Mouse (Mus musculus): ENCODE measurements around the gene Parp11.

The Parp11 gene

GRCm38 (mm10) chr6:127447686-127448460 is 1.2 kb downstream of the Parp11 start:
- no peak for DNase-seq (ENCODE audit: inconsistent ontology term)

- DNase-seq (ENCODE audit: inconsistent ontology term), result peak; percentile 20
Observed at GRCm38 (mm10) chr6:127448869-127449268, 2.2 kb downstream of the Parp11 start.

- peak; percentile 84 for DNase-seq (ENCODE audit: inconsistent ontology term)
Observed at GRCm38 (mm10) chr6:127449531-127450422, 3.1 kb downstream of the Parp11 start.

GRCm38 (mm10) chr6:127453407-127454343 is 7.0 kb downstream of the Parp11 start:
- DNase-seq (ENCODE audit: inconsistent ontology term), result peak; percentile 92

GRCm38 (mm10) chr6:127454344-127454707 is 7.7 kb downstream of the Parp11 start:
- DNase-seq (ENCODE audit: inconsistent ontology term), result no peak

GRCm38 (mm10) chr6:127454809-127455208 is 8.2 kb downstream of the Parp11 start:
- DNase-seq (ENCODE audit: inconsistent ontology term), result no peak

GRCm38 (mm10) chr6:127455440-127455839 is 8.8 kb downstream of the Parp11 start:
- DNase-seq (ENCODE audit: inconsistent ontology term), result no peak

- no peak for DNase-seq (ENCODE audit: inconsistent ontology term)
Observed at GRCm38 (mm10) chr6:127456769-127457168, 10.1 kb downstream of the Parp11 start.

GRCm38 (mm10) chr6:127459776-127460175 is 13.1 kb downstream of the Parp11 start:
- DNase-seq (ENCODE audit: inconsistent ontology term), result no peak

GRCm38 (mm10) chr6:127461491-127461890 is 14.9 kb downstream of the Parp11 start:
- DNase-seq (ENCODE audit: inconsistent ontology term), result no peak

GRCm38 (mm10) chr6:127462251-127462650 is 15.6 kb downstream of the Parp11 start:
- no peak for DNase-seq (ENCODE audit: inconsistent ontology term)

- DNase-seq (ENCODE audit: inconsistent ontology term), result no peak
Observed at GRCm38 (mm10) chr6:127463273-127464001, 16.8 kb downstream of the Parp11 start.

- no peak for DNase-seq (ENCODE audit: inconsistent ontology term)
Observed at GRCm38 (mm10) chr6:127464523-127464922, 17.9 kb downstream of the Parp11 start.

- no peak for DNase-seq (ENCODE audit: inconsistent ontology term)
Observed at GRCm38 (mm10) chr6:127466749-127467310, 20.2 kb downstream of the Parp11 start.

GRCm38 (mm10) chr6:127472078-127472477 is 25.4 kb downstream of the Parp11 start:
- DNase-seq (ENCODE audit: inconsistent ontology term), result no peak

GRCm38 (mm10) chr6:127473961-127474360 is 27.3 kb downstream of the Parp11 start:
- no peak for DNase-seq (ENCODE audit: inconsistent ontology term)

- no peak for DNase-seq (ENCODE audit: inconsistent ontology term)
Observed at GRCm38 (mm10) chr6:127475231-127475630, 28.6 kb downstream of the Parp11 start.

GRCm38 (mm10) chr6:127491046-127491445 is 44.4 kb downstream of the Parp11 start:
- DNase-seq (ENCODE audit: inconsistent ontology term), result no peak

- no peak for DNase-seq (ENCODE audit: inconsistent ontology term)
Observed at GRCm38 (mm10) chr6:127492561-127492960, 45.9 kb downstream of the Parp11 start.

GRCm38 (mm10) chr6:127493750-127494149 is 47.1 kb downstream of the Parp11 start:
- no peak for DNase-seq (ENCODE audit: inconsistent ontology term)

- no peak for DNase-seq (ENCODE audit: inconsistent ontology term)
Observed at GRCm38 (mm10) chr6:127494357-127494756, 47.7 kb downstream of the Parp11 start.

Data from Muller cell, postnatal 12 days (primary cell).